Mouse (Mus musculus) megakaryocyte, embryonic 14.5 days (primary cell): ENCODE measurements at regions not wholly inside any gene's neighbourhood (a gene's known extent, or its start where the extent isn't known, plus 50 kb on each side); places are given as distances from the start of the nearest gene placed in this dataset.

Source experiments
- FLI1 ChIP-seq: IDR thresholded peaks from 2 replicates; pipeline ENCODE4 v1.6.1; 2012; ENCODE audit warnings: low read length, inconsistent platforms, mixed read lengths
- GATA1 ChIP-seq: IDR thresholded peaks from 3 replicates; pipeline ENCODE4 v1.6.1; 2012; ENCODE audit warnings: mixed read lengths, low read length, inconsistent platforms, borderline replicate concordance

GRCm38 (mm10) chr8:90555415-90556078 is 207.4 kb upstream of the Tox3 start:
- TF ChIP-seq GATA1 (no peak), FLI1 (no peak)
